Mouse (Mus musculus) hindbrain, embryonic 13.5 days (tissue): Measurements from ENCODE around the gene Flna. TPM values are rescaled to one million over a fixed set of nuclear protein-coding genes. Genes with fewer than 3 reads are reported as not detected.

ENCODE experiments used
- ATAC-seq: fragments of 200-750 bp; cut with Nextera tagmentation; 2 replicates; pipeline ENCODE4 v1.8.0; 2017; ENCODE audit warnings: moderate TSS enrichment; ENCODE audit not compliant: low FRiP score
- H3K27ac ChIP-seq: fragments of 300-500 bp; sonication (generic); 2 replicates; pipeline ENCODE4 v1.5.1; 2015; ENCODE audit warnings: inconsistent platforms, mild to moderate bottlenecking, moderate library complexity
- H3K27me3 ChIP-seq: fragments of 300-500 bp; sonication (generic); 2 replicates; pipeline ENCODE4 v1.6.1; 2015; ENCODE audit warnings: mild to moderate bottlenecking, inconsistent platforms
- H3K36me3 ChIP-seq: fragments of 300-500 bp; sonication (generic); 2 replicates; pipeline ENCODE4 v1.6.1; 2015; ENCODE audit warnings: mild to moderate bottlenecking, inconsistent platforms
- H3K4me1 ChIP-seq: fragments of 300-500 bp; sonication (generic); replicated peaks from 2 replicates; pipeline ENCODE4 v1.6.1; 2015; ENCODE audit warnings: inconsistent platforms
- H3K4me2 ChIP-seq: fragments of 300-500 bp; sonication (generic); 2 replicates; pipeline ENCODE4 v1.6.1; 2015; ENCODE audit warnings: inconsistent platforms, mild to moderate bottlenecking, moderate library complexity
- H3K4me3 ChIP-seq: fragments of 300-500 bp; sonication (generic); 2 replicates; pipeline ENCODE4 v1.5.1; 2015; ENCODE audit warnings: mild to moderate bottlenecking, inconsistent platforms
- H3K9ac ChIP-seq: fragments of 300-500 bp; sonication (generic); 2 replicates; pipeline ENCODE4 v1.6.1; 2015; ENCODE audit warnings: mild to moderate bottlenecking, inconsistent platforms
- H3K9me3 ChIP-seq: fragments of 300-500 bp; sonication (generic); 2 replicates; pipeline ENCODE4 v1.6.1; 2016; ENCODE audit warnings: inconsistent platforms
- WGBS: fragments of 180-500 bp; shearing (Covaris S2); methylation state at CpG from one replicate; pipeline ENCODE4 v1.1.7; 2015; 5-methylcytosine and 5-hydroxymethylcytosine counted together
- polyA plus RNA-seq: library from polyadenylated mRNA; unstranded; fragments of >200 nt; fragmentation: Nextera tagmentation; extraction: Ambion mirVana; gene quantifications from 2 replicates; pipeline ENCODE4 v1.2.1, GENCODE M21; 2015

The Flna gene
- polyA plus RNA-seq, 1 experiment from 2014 or later: 88.8 TPM

- H3K36me3 ChIP-seq: peaks cover 7% of the 10 kb centered on the region; the same call in 1 of the 2 replicates
- no peaks in the 10 kb centered on the region for H3K9me3 ChIP-seq
- H3K4me3 ChIP-seq: peak overlapping the region; percentile 57
- H3K4me1 ChIP-seq: peaks cover 10% of the 10 kb centered on the region
- 15% methylated on average over 27 of the region's 27 CpGs for WGBS
- H3K9ac ChIP-seq: peak overlapping the region; percentile 84
- H3K27ac ChIP-seq: peak overlapping the region; percentile 66
- no peak for ATAC-seq
- H3K4me2 ChIP-seq: peak overlapping the region; percentile 64
- H3K27me3 ChIP-seq: no peaks in the 10 kb centered on the region
Observed at GRCm38 (mm10) chrX:74270902-74271551, 21.4 kb upstream of the Flna start.

DNA sequence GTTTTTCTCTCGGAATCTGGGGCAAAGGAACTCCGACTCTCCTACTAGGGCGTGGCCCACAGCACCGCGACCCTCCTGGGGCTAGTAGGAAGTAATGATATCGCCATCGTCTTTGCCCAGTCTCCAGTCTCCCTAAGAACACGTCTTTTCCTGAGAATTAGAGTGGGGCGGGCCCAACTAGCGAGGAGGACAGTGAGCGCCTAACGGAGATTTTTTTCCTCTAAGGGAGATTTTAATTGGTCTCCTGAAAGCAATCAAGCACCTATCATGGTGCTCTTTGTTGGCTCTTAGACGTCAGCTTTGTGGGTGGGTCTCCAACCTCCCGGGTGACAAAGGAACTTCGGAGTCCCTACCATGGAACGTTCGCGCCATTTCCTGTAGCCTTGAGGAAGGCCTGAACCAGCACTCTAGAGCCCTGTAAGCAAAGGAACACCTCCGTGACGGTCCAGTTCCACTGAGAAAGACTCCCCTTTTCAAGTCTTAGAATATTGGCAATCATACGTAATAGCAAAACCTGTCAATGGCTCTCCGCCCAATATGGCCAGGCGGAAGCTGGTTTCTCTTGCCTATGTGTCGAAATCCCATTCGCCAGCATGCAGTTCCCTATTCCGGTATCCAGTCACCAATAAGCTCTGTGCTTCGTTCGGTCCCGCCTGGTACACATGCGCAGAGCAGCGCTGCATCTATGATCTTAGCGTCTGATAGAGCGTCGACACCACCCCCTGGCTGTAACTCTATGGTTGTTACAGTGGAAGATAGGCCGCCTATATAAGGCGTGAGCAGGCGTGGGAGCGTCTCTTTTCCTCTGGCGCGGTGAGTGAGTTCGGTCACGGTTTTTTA, 20.7 kb upstream of the Flna start, which contains the start of gene Rpl10:
TSS of gene Rpl10 (plus strand) at position 751 of the 840 bp plus-strand sequence.
- H3K36me3 ChIP-seq: peaks cover 7% of the 10 kb centered on the region; the same call in 1 of the 2 replicates
- peak within 1 kb of the TSS; percentile 64 for H3K4me2 ChIP-seq
- ATAC-seq: peak; percentile 95
- H3K9me3 ChIP-seq: no peaks in the 10 kb centered on the region
- H3K4me1 ChIP-seq: peaks cover 10% of the 10 kb centered on the region
- peak within 1 kb of the TSS; percentile 57 for H3K4me3 ChIP-seq
- H3K27me3 ChIP-seq: no peaks in the 10 kb centered on the region
- peak within 1 kb of the TSS; percentile 96 for H3K27ac ChIP-seq
- H3K9ac ChIP-seq: peak within 1 kb of the TSS; percentile 84
- 17% methylated on average over 42 of the region's 42 CpGs for WGBS

DNA sequence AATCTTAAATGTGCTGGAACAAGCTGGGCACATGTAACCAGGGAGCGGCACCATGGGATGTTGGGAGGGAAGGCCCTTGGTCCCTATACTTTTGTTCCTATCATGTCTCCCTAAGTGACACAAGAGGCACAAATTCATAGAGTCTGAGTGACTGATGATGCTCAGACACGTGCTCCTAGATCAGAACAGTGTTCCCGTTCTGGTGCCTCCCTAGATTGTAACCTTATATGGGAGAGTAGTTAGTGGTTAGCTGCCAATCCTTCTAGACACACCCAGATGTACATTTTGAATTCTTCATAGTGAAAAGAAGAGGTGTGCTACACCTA, 20.1 kb upstream of the Flna start:
- peaks cover 10% of the 10 kb centered on the region for H3K4me1 ChIP-seq
- H3K27me3 ChIP-seq: no peaks in the 10 kb centered on the region
- peak; percentile 43 for ATAC-seq
- H3K4me2 ChIP-seq: peak overlapping the region; percentile 54
- H3K9me3 ChIP-seq: no peaks in the 10 kb centered on the region
- H3K9ac ChIP-seq: peak overlapping the region; percentile 70
- peak overlapping the region; percentile 96 for H3K27ac ChIP-seq
- H3K36me3 ChIP-seq: peaks cover 7% of the 10 kb centered on the region; the same call in 1 of the 2 replicates
- 20% methylated on average over 3 of the region's 3 CpGs for WGBS
- peak overlapping the region; percentile 57 for H3K4me3 ChIP-seq

DNA sequence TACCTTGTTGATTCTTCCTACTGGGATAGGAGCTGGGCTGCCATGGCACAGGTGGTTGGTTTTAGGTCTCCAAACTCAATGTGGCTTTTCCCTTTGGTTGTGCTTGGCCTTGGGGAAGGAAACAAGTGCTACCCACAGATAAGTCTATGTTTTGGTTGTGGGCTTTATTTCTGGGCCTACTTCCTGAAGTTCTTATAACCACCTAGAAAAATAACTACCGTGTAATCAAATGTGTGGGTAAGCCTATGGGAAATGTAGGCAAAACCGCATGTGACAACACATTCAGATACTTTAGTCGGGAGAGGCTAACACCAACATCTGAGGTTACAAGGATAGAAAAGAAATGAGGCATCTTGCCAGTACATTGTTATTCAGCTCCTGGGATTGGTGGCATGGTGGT, 8.1 kb upstream of the Flna start:
- Histone ChIP-seq H3K36me3 (peaks cover 19% of the 10 kb centered on the region), H3K4me2 (no peak overlapping the region), H3K9me3 (no peaks in the 10 kb centered on the region), H3K9ac (no peak overlapping the region), H3K27ac (no peak overlapping the region), H3K27me3 (no peaks in the 10 kb centered on the region), H3K4me1 (peaks cover 6% of the 10 kb centered on the region), H3K4me3 (no peak overlapping the region)
- 94% methylated on average over 3 of the region's 3 CpGs for WGBS
- ATAC-seq: no peak

DNA sequence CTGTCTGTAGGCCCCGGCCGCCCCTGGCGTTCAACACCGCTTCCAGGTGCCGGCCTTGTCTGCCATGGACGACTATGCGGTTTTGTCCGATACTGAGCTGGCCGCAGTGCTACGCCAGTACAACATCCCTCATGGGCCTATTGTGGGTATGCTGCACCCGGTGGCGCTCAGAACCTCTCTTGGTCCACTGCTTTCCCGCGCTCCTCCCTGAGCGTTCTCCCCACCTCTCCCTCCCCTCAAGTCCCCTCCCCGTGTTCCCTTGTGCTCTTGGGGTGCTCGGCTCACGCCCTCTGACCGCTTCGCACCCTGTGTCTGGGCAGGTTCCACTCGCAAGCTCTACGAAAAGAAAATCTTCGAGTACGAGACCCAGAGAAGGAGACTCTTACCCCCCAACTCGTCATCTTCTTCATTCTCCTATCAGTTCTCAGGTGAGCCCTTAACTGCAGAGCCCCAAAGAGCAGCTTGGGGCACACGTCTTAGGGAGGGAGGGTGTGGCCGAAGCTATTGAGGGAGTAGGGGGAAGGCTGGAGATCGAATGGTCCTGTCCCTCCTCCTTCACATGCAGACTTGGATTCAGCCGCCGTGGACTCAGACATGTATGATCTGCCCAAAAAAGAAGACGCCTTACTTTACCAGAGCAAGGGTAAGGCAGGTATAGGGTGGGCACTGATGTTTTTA, 5.4 kb upstream of the Flna start:
- WGBS: 19% methylated on average over 29 of the region's 31 CpGs

DNA sequence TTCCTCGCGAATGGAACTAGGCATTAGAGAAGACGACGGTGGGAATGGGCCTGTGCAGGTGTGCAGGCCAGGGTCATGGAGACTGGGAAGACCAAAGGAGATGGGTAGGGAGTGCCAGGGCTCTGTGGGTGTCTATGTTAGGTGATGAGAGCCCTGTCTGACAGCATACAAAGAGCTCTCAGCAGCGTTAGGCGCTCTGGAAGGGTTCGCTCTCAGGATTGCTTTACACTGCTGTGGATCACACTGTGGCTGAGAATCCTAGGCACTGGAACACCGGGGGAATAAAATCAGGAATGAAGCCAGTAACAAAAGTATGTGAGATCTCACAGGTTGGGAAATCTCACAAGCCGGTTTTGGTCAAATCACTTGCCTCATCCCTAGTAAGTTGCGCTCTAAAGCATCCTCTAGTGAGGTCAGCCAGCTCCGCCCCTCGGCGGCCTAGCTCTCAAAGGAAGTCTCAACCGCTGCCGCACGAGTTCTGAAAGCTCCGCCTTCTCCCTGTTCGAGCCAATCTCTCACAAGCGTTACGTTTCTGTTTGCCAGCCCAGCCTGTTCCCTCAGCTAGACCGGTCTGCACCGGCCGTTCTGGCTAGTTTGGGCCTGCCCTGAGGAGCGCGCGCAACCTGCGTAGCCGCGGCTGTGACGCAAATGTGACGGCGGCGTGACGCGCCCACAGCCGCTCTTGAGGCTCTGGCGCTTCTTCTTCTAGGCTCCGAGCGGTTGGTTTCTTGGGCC, 4.7 kb upstream of the Flna start, which contains the start of gene Emd:
TSS of gene Emd (plus strand) at position 535 of the 735 bp plus-strand sequence.
- peaks cover 8% of the 10 kb centered on the region for H3K4me1 ChIP-seq
- ATAC-seq: peak; percentile 98
- no peaks in the 10 kb centered on the region for H3K9me3 ChIP-seq
- peaks cover 19% of the 10 kb centered on the region for H3K36me3 ChIP-seq
- no peaks in the 10 kb centered on the region for H3K27me3 ChIP-seq
- H3K4me2 ChIP-seq: peak within 1 kb of the TSS; percentile 69
- 22% methylated on average over 39 of the region's 39 CpGs for WGBS
- peak within 1 kb of the TSS; percentile 54 for H3K4me3 ChIP-seq
- peak within 1 kb of the TSS; percentile 78 for H3K9ac ChIP-seq
- peak within 1 kb of the TSS; percentile 88 for H3K27ac ChIP-seq

More for the DNA sequence above, 5.4 kb upstream of the Flna start:
- Histone ChIP-seq H3K9me3 (no peaks in the 10 kb centered on the region), H3K4me1 (peaks cover 6% of the 10 kb centered on the region), H3K36me3 (peaks cover 19% of the 10 kb centered on the region), H3K27ac (peak overlapping the region; percentile 88), H3K4me2 (peak overlapping the region; percentile 69), H3K4me3 (peak overlapping the region; percentile 54), H3K27me3 (no peaks in the 10 kb centered on the region), H3K9ac (peak overlapping the region; percentile 78)
- no peak; the same call in 1 of the 2 replicates for ATAC-seq

DNA sequence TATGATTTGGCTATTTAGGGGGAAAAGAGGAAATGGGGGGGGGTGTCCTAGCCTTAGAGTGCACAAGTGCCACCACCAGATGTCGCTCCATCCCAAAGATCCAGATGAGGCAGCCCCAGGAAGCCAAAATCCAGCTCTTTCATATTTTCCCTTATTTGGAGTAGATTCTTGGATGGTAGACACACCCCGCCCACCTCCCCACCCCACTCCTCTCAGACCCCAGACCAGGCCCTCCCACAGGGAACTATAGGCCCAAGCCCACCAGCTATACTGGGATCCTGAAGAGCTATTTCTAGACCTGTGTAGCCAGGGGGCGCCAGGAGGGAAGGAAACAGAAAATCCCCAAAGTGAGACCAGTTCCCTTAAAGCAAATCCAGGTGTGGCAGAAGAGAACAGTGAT, 969 bp downstream of the Flna start:
- no peak overlapping the region for H3K27ac ChIP-seq
- peaks cover 13% of the 10 kb centered on the region for H3K4me1 ChIP-seq
- H3K9ac ChIP-seq: no peak overlapping the region
- ATAC-seq: no peak
- no peaks in the 10 kb centered on the region for H3K36me3 ChIP-seq
- no peak overlapping the region for H3K4me3 ChIP-seq
- 24% methylated on average over 3 of the region's 3 CpGs for WGBS
- no peaks in the 10 kb centered on the region for H3K27me3 ChIP-seq
- no peak overlapping the region for H3K4me2 ChIP-seq
- H3K9me3 ChIP-seq: no peaks in the 10 kb centered on the region

- peak overlapping the region; percentile 72 for H3K27ac ChIP-seq
- peaks cover 26% of the 10 kb centered on the region for H3K4me1 ChIP-seq
- peak overlapping the region; percentile 65 for H3K9ac ChIP-seq
- peaks cover 15% of the 10 kb centered on the region for H3K36me3 ChIP-seq
- peak overlapping the region; percentile 57 for H3K4me3 ChIP-seq
- peak; percentile 25 for ATAC-seq
- H3K9me3 ChIP-seq: no peaks in the 10 kb centered on the region
- peak overlapping the region; percentile 69 for H3K4me2 ChIP-seq
- no peaks in the 10 kb centered on the region for H3K27me3 ChIP-seq
- 24% methylated on average over 15 of the region's 15 CpGs for WGBS
Observed at GRCm38 (mm10) chrX:74246693-74247092, 2.9 kb downstream of the Flna start.

- ATAC-seq: peak; percentile 92
Observed at GRCm38 (mm10) chrX:74246213-74246681, 3.4 kb downstream of the Flna start.

DNA sequence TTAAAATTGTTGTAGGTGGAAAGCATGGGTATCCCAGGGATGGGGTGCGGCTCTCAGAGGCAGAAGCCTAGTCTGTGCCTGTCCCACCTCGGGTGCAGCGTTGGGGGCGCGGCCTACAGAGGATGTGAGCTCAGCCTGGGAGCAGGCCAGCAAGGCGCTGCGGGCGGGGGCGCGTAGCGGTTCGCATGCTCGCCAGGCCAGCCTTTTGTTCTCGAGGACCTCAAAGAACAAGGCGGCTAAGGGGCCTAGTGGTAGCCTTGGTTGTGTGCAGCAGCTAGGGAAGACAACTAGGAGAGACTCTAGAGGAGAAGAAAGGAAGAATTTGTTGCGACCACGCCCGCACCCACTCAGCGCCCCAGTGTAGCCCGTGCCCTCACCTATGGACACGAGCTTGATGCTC, 3.9 kb downstream of the Flna start:
- whole genome bisulfite sequencing: 19% methylated on average over 21 of the region's 21 CpGs
- peak; percentile 53 for ATAC-seq
- H3K36me3 ChIP-seq: peaks cover 25% of the 10 kb centered on the region

More at GRCm38 (mm10) chrX:74246213-74246681, 3.4 kb downstream of the Flna start:
- H3K9ac ChIP-seq: peak overlapping the region; percentile 85
- H3K9me3 ChIP-seq: no peaks in the 10 kb centered on the region
- peak overlapping the region; percentile 57 for H3K4me3 ChIP-seq
- H3K4me2 ChIP-seq: peak overlapping the region; percentile 69
- H3K27ac ChIP-seq: peak overlapping the region; percentile 92
- peaks cover 26% of the 10 kb centered on the region for H3K4me1 ChIP-seq
- no peaks in the 10 kb centered on the region for H3K27me3 ChIP-seq
- 20% methylated on average over 35 of the region's 38 CpGs for WGBS
- H3K36me3 ChIP-seq: peaks cover 19% of the 10 kb centered on the region

GRCm38 (mm10) chrX:74245107-74245506, 4.5 kb downstream of the Flna start:
- ATAC-seq: no peak
- 31% methylated on average over 1 of the region's 1 CpGs for WGBS
- H3K9me3 ChIP-seq: no peaks in the 10 kb centered on the region

More for the DNA sequence above, 3.9 kb downstream of the Flna start:
- no peaks in the 10 kb centered on the region for H3K9me3 ChIP-seq
- peaks cover 26% of the 10 kb centered on the region for H3K4me1 ChIP-seq
- H3K27me3 ChIP-seq: no peaks in the 10 kb centered on the region
- peak overlapping the region; percentile 57 for H3K4me3 ChIP-seq
- H3K4me2 ChIP-seq: peak overlapping the region; percentile 69
- H3K9ac ChIP-seq: peak overlapping the region; percentile 85
- peak overlapping the region; percentile 92 for H3K27ac ChIP-seq

More at GRCm38 (mm10) chrX:74245107-74245506, 4.5 kb downstream of the Flna start:
- Histone ChIP-seq H3K27ac (peak overlapping the region; percentile 92), H3K4me1 (peaks cover 26% of the 10 kb centered on the region), H3K27me3 (no peaks in the 10 kb centered on the region), H3K36me3 (peaks cover 30% of the 10 kb centered on the region), H3K9ac (peak overlapping the region; percentile 85), H3K4me2 (peak overlapping the region; percentile 69), H3K4me3 (peak overlapping the region; percentile 57)
